Mouse (Mus musculus) heart, adult 2 months (tissue): Measurements from ENCODE around the gene Laptm4a.

Experiments
- CTCF ChIP-seq: fragments of 200-600 bp; IDR thresholded peaks from 2 replicates; pipeline ENCODE4 v1.8.1; 2022; ENCODE audit warnings: antibody characterized with exemption, mild to moderate bottlenecking, moderate library complexity
- EP300 ChIP-seq: fragments of 200-500 bp; IDR thresholded peaks from 2 replicates; pipeline ENCODE4 v1.6.1; 2011; ENCODE audit warnings: low read depth, low read length, control low read depth; ENCODE audit not compliant: insufficient read depth

DNA sequence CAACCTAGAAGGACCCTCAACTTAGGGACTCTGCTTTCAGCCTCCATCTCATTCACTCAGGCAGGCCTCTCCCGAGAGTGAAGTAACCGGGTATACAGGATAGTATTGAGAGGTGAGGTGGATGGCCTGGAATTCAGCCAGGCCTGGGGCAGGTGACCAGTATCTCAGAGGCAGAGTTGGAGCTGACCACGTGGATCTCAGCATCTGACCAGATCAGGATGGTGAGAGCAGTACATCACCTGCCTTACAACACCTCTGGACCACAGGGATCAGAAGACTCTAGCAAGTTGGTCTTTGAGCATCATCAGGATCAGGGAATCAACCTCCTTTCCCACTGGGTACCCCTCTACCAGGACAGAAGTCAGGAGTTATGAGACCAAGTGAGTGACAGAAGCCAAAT lies 35.5 kb upstream of the Laptm4a start:
- TF ChIP-seq CTCF (no peak), EP300 (no peak)
